Mouse (Mus musculus) mouse trophoblast stem cell (cell line): ENCODE data around the gene Zfp101.

Experiments
- in situ Hi-C, 2 experiments: fragments of 300-500 bp; cut with MseI, MboI; formaldehyde crosslinking; loops; 2 replicates in 1 of 2; 3 replicates in 1 of 2; pipeline ENCODE4 v1.15.1; 2025

Gene Zfp101

DNA sequence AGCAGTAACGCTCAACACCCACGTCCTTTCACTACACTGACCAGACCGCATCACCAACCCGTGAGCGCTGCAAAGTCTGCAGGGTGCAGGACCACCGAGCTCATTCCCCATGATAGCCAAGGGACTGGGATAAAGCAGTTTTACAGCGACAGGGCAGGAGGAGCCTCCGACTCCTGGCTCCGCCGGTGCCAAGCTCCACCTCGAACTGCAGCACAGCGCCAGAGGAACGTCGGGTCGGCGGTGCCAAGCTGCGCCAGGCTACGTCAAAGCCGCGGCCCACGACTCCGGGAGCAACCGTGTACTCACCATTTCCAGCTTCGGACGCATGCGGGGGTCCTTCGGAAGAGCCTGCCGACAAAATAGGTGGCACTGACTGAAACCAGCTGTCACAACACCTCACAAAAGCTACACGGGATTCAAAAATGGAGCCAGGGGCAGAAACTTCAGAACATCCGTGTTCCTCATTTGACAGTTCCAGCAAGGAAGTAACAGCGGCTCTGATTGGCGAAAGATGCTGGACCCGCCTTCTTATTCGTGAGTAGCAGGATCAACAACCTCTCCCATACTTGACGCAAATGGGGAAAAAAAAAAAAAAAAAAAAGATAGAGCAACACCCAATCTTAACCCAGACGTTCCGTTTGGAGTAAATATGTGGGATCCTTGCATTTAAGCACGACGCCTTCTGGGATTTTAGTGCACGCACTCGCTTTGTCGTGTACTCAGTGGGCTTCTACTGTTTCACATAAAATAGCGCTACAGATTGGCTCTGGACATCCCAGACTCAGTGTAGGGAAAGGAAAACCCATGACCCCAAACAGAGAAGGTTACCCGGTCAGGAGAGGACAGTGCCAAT, at the start of gene Zfp101:
Gene Zfp101, minus strand, starts transcription at position 460 of the 853 bp plus-strand sequence.
- in situ Hi-C loops: no loop called here

DNA sequence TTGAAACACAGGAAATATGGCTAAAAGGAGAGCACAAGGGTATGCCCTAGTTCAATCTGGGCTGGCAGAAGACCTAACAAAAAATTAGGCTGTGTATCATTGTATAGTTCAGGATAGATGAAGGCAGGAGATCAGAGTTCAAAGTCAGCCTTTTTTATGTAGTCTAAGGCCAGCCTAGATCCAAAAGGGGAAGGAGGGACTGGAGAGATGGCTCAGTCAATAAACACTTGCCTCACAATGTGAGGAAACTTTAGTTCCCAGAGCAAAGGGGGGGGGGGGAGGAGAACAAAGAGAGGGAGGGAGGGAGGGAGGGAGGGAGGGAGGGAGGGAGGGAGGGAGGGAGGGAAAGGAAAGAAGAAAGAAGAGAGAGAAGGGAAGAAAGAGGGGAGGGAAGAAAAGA, 46.7 kb upstream of the Zfp101 start:
- in situ Hi-C loops: loop anchor here in 1 of 2 experiments (10.0 kb wide), 1 partner anchor 54 kb away; no protein-coding TSS in a partner anchor

DNA sequence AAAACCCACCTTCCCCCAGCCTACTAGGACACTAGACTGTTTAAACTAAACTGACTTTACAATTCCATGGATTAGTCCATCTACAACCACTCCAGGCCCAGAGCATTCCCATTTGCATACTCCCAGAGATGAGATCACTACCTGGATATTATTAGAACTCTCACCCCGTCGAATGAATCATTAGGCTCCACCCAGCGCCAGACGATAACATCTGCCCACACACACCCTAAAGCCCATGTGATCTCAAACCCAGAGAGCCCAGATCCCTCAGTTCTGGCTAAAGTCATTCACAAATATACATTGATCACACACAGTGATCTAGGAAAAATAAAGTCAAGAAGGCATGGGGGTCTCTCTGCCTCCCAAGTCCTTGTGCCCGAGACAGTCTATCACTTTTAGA, 45.5 kb upstream of the Zfp101 start:
- in situ Hi-C loops: loop anchor here in 1 of 2 experiments (10.0 kb wide), 1 partner anchor 55 kb away; no protein-coding TSS in a partner anchor

DNA sequence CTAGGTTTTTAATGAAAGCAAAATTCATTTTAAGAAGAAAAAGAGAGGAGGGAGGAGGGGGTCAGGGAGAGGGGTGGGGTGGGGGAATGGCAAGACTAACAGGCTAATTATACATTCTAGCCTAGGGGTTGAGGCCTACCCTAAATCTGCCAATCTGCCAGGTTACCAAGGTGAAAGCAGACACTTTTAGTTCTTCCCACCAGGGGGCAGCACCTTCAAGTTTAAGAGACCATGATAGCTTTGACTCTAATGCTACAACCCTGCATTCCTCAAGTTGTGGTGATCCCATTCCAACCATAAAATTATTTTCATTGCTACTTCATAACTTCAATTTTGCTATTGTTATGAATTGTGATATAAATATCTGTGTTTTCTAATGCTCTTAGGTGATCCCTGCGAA, 44.7 kb upstream of the Zfp101 start:
- in situ Hi-C loops: no loop called here

DNA sequence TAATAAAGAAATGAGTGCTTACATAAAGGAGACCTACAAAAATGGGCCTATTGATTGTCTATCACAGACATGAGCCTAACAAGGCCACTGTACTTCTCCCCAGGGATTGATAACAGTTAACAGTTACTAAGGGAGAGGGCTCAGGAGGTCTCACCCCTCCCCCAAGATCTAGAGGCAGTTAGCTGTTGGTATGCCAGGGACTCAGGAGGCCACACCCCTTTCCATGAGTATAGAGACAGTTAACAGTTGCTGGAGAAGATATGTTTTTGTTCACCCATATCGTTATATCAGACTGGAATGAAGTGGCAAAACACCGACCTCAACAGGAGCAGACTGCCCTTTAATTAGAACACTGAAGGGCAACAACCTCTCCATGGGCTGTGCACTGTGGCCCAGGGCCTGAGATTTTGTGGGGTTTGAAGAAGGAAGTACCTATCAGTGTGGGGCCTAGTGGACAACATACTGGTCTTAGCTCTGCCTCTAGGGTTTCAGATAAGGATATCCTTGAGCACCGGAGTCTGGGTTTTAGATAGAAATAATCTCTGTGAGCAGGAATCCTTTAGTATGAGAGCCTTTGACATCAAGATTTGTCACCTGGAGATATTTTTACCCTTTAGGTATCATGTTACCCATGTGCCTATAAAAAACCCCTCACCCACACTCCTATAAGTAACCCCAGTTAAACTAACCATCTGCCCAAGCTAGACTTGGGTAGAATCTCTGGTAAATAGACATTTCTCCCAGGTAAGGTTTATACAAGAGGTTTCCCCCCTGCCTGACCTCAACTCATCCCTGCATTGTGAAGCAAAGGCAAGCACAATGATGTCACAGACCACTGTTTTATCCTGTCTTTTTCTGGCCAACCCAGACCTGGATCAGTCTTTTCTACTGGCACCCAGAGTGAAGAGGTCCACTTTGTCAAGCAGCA, 37.8 kb upstream of the Zfp101 start, which contains the start of gene Actl9:
Gene Actl9, plus strand, starts transcription at position 878 of the 928 bp plus-strand sequence.
- in situ Hi-C loops: no loop called here

DNA sequence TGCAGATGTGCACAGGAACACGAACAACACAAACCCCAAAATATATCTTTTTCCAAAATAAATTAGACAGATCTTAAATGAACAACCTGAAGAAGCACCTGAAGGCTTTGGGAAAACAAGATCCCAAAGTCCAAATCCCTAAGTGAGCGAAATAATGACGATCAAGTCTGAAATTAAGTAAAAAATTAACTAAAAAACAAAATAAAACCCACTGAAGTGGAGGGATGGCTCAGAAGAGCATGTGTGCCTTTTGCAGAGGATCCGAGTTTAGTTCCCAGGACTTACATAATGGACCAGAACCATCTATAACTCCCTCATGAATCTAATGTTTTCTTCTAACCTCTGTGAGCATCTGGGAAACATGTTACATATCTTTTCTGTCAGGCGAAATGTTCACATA, 2.2 kb downstream of the Zfp101 start:
- in situ Hi-C loops: no loop called here

DNA sequence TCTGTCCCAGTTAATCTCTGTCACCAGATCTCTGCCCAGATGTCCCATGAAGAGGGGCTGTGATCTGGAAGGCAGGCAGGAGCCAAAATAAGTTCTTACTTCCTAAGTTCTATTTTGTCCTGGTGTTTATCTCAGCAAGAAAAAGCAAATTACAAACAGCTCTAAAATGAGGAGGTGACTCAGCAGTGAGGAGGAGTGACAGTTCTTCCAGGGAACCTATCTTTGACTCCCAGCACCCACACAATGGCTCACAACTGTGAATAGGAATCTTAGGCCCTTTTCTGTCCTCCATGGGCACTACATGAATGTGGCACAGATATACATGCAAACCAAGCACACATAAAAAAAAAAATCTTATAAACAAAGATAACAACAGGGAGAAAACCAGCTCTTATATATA, 8.7 kb downstream of the Zfp101 start:
- in situ Hi-C loops: no loop called here

DNA sequence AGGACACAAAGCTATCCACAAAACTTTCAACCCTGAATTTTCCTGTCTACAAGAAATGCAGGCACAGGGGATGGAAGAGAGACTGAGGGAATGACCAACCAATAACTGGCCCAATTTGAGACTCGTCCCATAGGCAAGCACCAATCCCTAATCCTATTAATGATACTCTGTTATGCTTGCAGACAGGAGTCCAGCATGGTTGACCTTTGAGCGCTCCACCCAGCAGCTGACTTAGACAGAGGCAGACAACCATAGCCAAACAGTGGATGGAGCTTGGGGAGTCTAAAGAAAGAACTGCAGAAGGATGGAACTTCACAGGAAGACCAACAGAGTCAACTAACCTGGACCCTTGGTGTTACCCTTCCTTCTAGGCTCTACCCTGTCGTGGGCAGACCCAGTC, 21.6 kb downstream of the Zfp101 start:
- in situ Hi-C loops: no loop called here

DNA sequence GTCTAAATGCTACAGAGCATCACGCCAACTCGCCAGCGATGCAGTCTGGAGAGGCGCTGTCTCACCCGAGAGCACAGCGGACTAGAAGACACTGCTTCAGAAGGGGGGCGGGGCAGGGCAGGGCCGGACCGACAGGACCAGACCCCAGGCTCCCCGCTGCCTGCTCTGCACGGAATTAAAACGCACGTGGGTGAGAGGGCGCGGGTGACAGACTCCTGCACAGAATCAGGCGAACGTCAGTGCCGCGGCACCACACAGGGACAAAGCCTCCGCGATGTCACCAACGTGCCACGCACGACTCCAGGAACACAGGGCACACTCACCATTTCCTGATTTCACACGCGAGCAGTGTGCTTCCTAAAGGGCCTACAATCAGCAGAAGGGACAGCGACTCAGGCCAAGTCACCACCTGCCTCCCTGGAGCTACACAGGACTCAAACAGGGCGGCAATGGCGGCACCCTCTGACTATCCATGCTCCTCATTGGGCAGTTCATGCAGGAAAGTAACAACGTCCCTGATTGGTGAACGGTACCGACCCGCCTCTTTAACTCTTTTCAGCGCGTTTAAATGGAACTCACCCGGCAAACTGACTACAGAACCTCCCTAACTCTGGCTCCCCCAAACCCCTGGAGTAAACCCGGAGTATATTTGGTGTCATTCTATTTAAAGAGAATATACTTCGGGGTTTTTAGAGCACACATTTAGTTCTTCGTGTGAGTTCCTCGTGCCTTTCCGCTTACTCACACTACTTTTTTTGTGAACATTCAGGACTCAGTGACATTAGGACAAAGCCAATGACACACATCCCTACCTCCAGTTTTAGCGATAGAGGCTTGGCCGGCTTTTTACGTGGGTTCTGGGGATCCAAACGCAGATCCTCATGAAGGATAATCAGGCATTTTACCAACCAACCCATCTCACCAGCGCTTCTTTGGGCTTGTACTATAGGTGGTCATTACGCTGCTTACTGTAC, 35.7 kb downstream of the Zfp101 start, which contains the start of gene Zfp81:
Gene Zfp81, minus strand, starts transcription at position 468 of the 974 bp plus-strand sequence.
- in situ Hi-C loops: no loop called here

DNA sequence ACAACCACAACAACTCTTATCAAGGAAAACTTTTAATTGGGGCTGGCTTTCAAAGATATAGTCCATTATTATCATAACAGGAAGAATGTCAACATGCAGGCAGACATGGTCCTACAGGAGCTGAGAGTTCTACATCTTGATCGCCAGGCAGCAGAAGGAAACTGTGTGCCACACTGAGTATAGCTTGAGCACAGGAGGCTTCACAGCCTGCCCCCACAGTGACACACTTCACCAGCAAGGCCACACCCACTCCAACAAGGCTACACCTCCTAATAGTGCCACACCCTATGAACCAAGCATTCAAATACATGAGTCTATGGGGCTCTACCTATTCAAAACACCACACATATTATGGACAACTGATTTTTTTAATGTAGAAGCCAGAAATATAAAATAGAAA, 41.5 kb downstream of the Zfp101 start:
- in situ Hi-C loops: no loop called here
